Mouse (Mus musculus) heart, adult 2 months (tissue): ENCODE data around the gene Rmdn3. TPM values are rescaled to one million over a fixed set of nuclear protein-coding genes. Genes with fewer than 3 reads are reported as not detected.

ENCODE experiments used
- DNase-seq, 2 experiments: peaks; one replicate each; pipeline ENCODE4 v3.0.0; 2021
- H3K27ac ChIP-seq: fragments of 200-600 bp; 2 replicates; pipeline ENCODE4 v1.8.1; 2022
- H3K27me3 ChIP-seq: fragments of 200-500 bp; 2 replicates; pipeline ENCODE4 v1.6.1; 2012; ENCODE audit warnings: mild to moderate bottlenecking, low read length, inconsistent platforms, mixed read lengths; ENCODE audit not compliant: control insufficient read depth, insufficient read depth
- H3K36me3 ChIP-seq: fragments of 200-500 bp; 2 replicates; pipeline ENCODE4 v1.6.1; 2012; ENCODE audit warnings: low read length, inconsistent platforms; ENCODE audit not compliant: control insufficient read depth, insufficient read depth
- H3K4me1 ChIP-seq: fragments of 200-500 bp; 2 replicates; pipeline ENCODE4 v1.6.1; 2011; ENCODE audit warnings: low read length; ENCODE audit not compliant: control insufficient read depth, insufficient read depth
- H3K4me3 ChIP-seq: fragments of 200-600 bp; 2 replicates; pipeline ENCODE4 v1.8.1; 2022
- H3K79me2 ChIP-seq: fragments of 200-500 bp; replicated peaks from 2 replicates; pipeline ENCODE4 v1.6.1; 2012; ENCODE audit warnings: mild to moderate bottlenecking, inconsistent platforms, low read length, moderate library complexity, mixed read lengths; ENCODE audit not compliant: control insufficient read depth, insufficient read depth
- H3K9ac ChIP-seq: fragments of 200-500 bp; 2 replicates; pipeline ENCODE4 v1.6.1; 2012; ENCODE audit warnings: low read depth, mild to moderate bottlenecking, control low read depth, inconsistent platforms, low read length, mixed read lengths
- CTCF ChIP-seq: fragments of 200-600 bp; IDR thresholded peaks from 2 replicates; pipeline ENCODE4 v1.8.1; 2022; ENCODE audit warnings: antibody characterized with exemption, mild to moderate bottlenecking, moderate library complexity
- EP300 ChIP-seq: fragments of 200-500 bp; IDR thresholded peaks from 2 replicates; pipeline ENCODE4 v1.6.1; 2011; ENCODE audit warnings: low read depth, low read length, control low read depth; ENCODE audit not compliant: insufficient read depth
- POLR2A ChIP-seq: fragments of 200-500 bp; IDR thresholded peaks from 2 replicates; pipeline ENCODE4 v1.6.1; 2011; ENCODE audit warnings: mild to moderate bottlenecking, low read depth, low read length, control low read depth; ENCODE audit not compliant: insufficient read depth
- WGBS: fragments of 180-500 bp; shearing (Covaris S2); methylation state at CpG from one replicate; pipeline ENCODE4 v1.1.7; 2018; 5-methylcytosine and 5-hydroxymethylcytosine counted together
- intact Hi-C: fragments of 180-260 bp; cut with DNase I; formaldehyde crosslinking; loops from one replicate; pipeline ENCODE4 v1.15.1; 2025
- polyA plus RNA-seq: library from polyadenylated mRNA; depleted of rRNA; stranded (reverse); fragments of >200 nt; gene quantifications from 2 replicates; pipeline ENCODE4 v1.2.3, GENCODE M21; 2012
- total RNA-seq, 2 experiments: library from RNA; stranded (reverse); gene quantifications; 2 replicates each; pipeline ENCODE4 v1.2.3; 2021

The Rmdn3 gene
- total and polyA plus RNA-seq, 3 experiments = 9.0 to 20.1 (median 20.0) TPM

DNA sequence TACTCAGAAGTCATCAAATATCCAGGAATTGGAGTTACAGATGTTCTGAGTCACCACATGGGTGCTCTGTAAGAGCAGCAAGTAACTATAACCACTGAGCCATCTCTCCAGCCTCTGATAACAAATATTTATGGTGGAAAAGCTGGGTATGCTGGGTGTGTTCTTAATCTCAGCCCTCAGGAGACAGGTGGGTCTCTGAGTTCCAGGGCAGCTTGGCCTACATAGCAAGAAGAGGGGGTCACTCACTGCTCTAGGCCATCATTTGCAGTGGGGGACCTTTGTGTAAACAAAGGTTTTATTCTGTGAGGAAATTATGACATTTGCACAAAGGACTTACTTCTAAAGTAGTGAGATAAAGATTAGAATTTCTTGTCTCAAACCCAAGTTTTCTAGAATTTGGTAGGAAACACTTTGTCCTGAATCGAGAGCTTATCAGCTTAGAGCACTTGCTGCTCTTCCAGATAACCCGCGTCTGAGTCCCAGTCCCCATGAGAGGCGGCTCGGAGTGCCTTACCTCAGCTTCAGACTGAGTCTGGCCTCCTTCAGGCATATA is 20.4 kb downstream of the Rmdn3 start:
- no peaks in the 10 kb centered on the region for H3K79me2 ChIP-seq
- intact Hi-C loops = no loop called here
- no peak for DNase-seq
- no peaks in the 10 kb centered on the region for H3K36me3 ChIP-seq
- H3K4me3 ChIP-seq = no peak overlapping the region
- WGBS = 37% methylated on average over 5 of the region's 5 CpGs
- no peaks in the 10 kb centered on the region for H3K27me3 ChIP-seq
- H3K9ac ChIP-seq = no peak overlapping the region
- no peak for TF ChIP-seq POLR2A
- TF ChIP-seq EP300 = no peak
- TF ChIP-seq CTCF = no peak
- no peaks in the 10 kb centered on the region for H3K4me1 ChIP-seq
- H3K27ac ChIP-seq = no peak overlapping the region

DNA sequence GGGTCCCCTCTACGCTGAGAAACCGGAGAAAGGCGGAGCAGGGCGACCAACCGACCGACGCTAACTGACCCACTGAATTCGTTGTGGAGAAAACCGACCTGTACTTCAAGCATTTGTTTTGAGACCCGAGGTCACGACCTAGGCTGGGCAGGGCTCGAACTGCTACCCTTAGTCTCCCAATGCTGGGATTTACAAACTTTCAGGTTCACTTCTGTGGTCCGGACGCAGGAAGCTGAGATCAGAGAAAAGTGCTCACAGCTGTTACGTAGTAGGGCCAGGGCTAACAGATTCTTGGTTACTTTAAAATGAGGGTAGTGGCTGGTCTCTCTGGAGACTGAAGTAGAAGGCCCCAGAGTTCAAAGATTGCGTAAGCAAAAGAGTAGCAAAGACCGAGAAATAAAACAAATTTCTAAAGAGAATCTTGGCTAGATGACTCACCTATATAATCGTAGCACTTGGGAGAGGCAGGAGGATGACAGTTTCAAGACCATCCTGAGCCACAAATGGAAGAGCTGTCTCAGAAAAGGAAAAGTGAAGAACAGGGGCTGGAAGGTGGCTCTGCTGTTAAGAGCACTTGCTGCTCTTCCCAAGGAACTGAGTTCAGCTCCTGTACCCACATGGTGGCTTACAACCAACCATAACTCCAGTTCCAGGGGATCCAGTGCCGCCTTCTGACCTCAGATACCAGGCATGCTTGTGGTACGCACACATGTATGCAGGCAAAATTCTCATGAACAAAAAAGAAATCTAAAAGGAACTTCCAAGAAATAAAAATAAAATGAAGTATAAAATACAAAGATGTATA is 43.5 kb downstream of the Rmdn3 start:
- Histone ChIP-seq H3K27me3 (no peaks in the 10 kb centered on the region), H3K4me1 (peaks cover 1% of the 10 kb centered on the region; the same call in 1 of the 2 replicates), H3K79me2 (no peaks in the 10 kb centered on the region), H3K36me3 (no peaks in the 10 kb centered on the region), H3K27ac (no peak overlapping the region), H3K4me3 (peak overlapping the region; percentile 57), H3K9ac (peak overlapping the region; percentile 21; the same call in 1 of the 2 replicates)
- TF ChIP-seq POLR2A (no peak), EP300 (no peak), CTCF (no peak)
- intact Hi-C loops = loop anchor here (2.0 to 5.0 kb wide), 4 partner anchors 39 to 175 kb away; partner anchors contain the start of genes Rpusd2 and Vps18
- DNase-seq = no peak
- WGBS = 8% methylated on average over 20 of the region's 20 CpGs

DNA sequence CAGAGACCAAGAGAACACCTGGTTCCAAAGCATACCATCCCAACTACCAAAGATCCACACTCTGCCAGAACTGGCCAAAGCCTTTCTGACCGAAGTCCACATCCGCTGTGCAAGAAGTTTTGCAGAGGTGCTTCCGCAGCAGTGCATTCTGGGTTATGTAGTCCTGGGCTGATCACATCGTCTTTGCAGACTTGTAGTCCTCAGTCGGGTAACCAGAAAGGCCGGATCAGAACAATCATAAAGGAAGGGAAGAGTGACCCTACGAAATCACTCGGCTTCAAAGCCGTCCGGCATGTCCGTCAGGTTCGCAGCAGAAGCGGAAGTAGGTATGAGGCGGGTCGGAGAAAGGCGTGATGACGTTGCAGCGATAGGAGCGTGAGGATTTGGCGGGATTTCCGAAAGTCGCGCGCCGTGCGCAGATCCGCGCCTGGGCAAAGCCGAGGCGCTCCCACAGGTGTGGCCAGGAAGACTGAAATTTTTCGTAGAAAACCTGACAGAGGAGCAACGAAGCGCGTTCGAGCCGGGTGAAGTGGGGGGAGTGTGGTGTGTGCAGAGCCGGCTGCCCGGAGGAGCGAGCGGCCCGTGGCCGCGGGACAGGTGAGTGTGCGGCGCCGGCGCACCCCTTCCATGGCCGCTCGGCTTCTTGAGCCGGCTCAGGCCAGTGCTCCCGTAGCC is 44.3 kb downstream of the Rmdn3 start, which contains the start of gene Rad51:
Rad51 (plus strand) TSS at position 356 of the 675 bp plus-strand sequence.
- DNase-seq = peak; percentile 89 to 91
- H3K4me1 ChIP-seq = peaks cover 1% of the 10 kb centered on the region; the same call in 1 of the 2 replicates
- H3K27ac ChIP-seq = peak within 1 kb of the TSS; percentile 87
- no peak for TF ChIP-seq CTCF
- peak; percentile 43; the same call in 1 of the 2 replicates for TF ChIP-seq EP300
- peak; percentile 89 for TF ChIP-seq POLR2A
- WGBS = under 1% methylated on average over 51 of the region's 51 CpGs
- H3K36me3 ChIP-seq = no peaks in the 10 kb centered on the region
- H3K27me3 ChIP-seq = no peaks in the 10 kb centered on the region
- intact Hi-C loops = loop anchor here (1.0 to 5.0 kb wide), 5 partner anchors 40 to 176 kb away; partner anchors contain the start of genes Rpusd2 and Vps18
- H3K4me3 ChIP-seq = peak within 1 kb of the TSS; percentile 57
- H3K9ac ChIP-seq = peak within 1 kb of the TSS; percentile 54
- no peaks in the 10 kb centered on the region for H3K79me2 ChIP-seq

DNA sequence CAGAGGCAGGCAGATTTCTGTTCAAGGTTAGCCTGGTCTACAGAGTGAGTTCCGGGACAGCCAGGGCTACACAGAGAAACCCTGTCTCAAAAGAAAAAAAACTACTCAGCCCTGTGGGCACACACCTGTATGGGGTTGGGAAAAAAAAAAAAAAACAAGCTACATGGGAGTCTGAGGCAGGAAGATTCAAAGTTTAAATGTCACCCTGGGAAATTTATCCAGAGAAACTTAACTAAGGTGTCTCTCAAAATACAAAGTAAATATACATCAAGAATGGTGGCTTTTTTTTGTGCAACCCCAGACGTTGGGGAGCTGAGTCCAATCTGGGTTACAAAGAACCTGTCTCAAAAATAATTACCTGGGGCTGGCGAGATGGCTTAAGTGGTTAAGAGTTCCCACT is 45.8 kb downstream of the Rmdn3 start:
- no peaks in the 10 kb centered on the region for H3K27me3 ChIP-seq
- H3K36me3 ChIP-seq = no peaks in the 10 kb centered on the region
- TF ChIP-seq POLR2A (no peak), EP300 (no peak), CTCF (no peak)
- no peak overlapping the region for H3K27ac ChIP-seq
- no peak overlapping the region for H3K9ac ChIP-seq
- DNase-seq = no peak
- H3K4me1 ChIP-seq = peaks cover 1% of the 10 kb centered on the region; the same call in 1 of the 2 replicates
- 88% methylated on average over 3 of the region's 3 CpGs for WGBS
- intact Hi-C loops = loop anchor here (5.0 kb wide), 3 partner anchors 41 to 79 kb away; partner anchors contain the start of gene Rpusd2
- H3K79me2 ChIP-seq = no peaks in the 10 kb centered on the region
- H3K4me3 ChIP-seq = no peak overlapping the region

DNA sequence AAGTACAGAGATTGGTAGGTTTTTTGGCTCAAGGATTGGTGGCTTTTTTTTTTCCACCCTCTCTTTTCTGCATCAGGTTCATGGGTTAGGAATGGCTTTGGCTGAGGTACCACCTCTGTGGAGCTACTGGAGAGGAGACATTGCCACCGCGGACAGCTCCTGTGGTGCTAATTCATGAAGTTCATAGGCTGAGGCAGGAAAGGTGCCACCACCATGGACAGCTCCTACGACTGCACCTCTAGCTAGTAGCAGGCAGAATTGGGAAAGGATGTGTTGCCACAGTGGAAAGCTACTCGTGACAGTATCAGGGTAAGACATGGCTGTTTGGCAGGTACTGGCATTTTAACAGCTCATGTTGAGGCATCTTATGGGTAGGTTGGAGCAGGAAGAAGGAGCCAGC is 48.3 kb downstream of the Rmdn3 start:
- TF ChIP-seq POLR2A (no peak), CTCF (no peak), EP300 (no peak)
- Histone ChIP-seq H3K27ac (no peak overlapping the region), H3K79me2 (no peaks in the 10 kb centered on the region), H3K9ac (no peak overlapping the region), H3K36me3 (no peaks in the 10 kb centered on the region), H3K4me3 (no peak overlapping the region), H3K4me1 (peaks cover 1% of the 10 kb centered on the region; the same call in 1 of the 2 replicates), H3K27me3 (no peaks in the 10 kb centered on the region)
- 44% methylated on average over 4 of the region's 4 CpGs for WGBS
- intact Hi-C loops = no loop called here
- peak; percentile 28 to 36 for DNase-seq
